Mouse (Mus musculus) brain, embryonic 14.5 days (tissue): ENCODE results near the gene Chst3.

Experiments
- CTCF ChIP-seq: fragments of 200-500 bp; IDR thresholded peaks from 2 replicates; pipeline ENCODE4 v1.5.1; 2012; ENCODE audit warnings: inconsistent platforms, mild to moderate bottlenecking, moderate library complexity, borderline replicate concordance; ENCODE audit not compliant: insufficient read depth, insufficient read length; ENCODE audit errors: extremely low read depth
- POLR2A ChIP-seq: fragments of 200-500 bp; IDR thresholded peaks from 2 replicates; pipeline ENCODE4 v1.6.1; 2012; ENCODE audit warnings: mild to moderate bottlenecking, inconsistent platforms, borderline replicate concordance; ENCODE audit not compliant: poor library complexity, insufficient read depth, insufficient read length, severe bottlenecking; ENCODE audit errors: extremely low read depth

- TF ChIP-seq CTCF (no peak), POLR2A (no peak)
These were observed 24.9 kb upstream of the Chst3 start for GRCm38 (mm10) chr10:60243941-60244340.
